Mouse (Mus musculus) liver, adult 2 months (tissue): ENCODE results near the gene Traf7.

ENCODE experiments used
- CTCF ChIP-seq: fragments of 200-500 bp; IDR thresholded peaks from 2 replicates; pipeline ENCODE4 v1.5.1; 2011; ENCODE audit warnings: low read depth, low read length, control low read depth
- POLR2A ChIP-seq: fragments of 200-500 bp; IDR thresholded peaks from 2 replicates; pipeline ENCODE4 v1.6.1; 2011; ENCODE audit warnings: low read length, control low read depth; ENCODE audit not compliant: insufficient read depth; ENCODE audit errors: extremely low read depth

- TF ChIP-seq POLR2A = no peak
- TF ChIP-seq CTCF = no peak
Observed at GRCm38 (mm10) chr17:24534160-24534718, 6.5 kb upstream of the Traf7 start, which contains the start of gene Rab26.
